Mouse (Mus musculus): ENCODE results near the gene Mrps27. TPM values are rescaled to one million over a fixed set of nuclear protein-coding genes. Genes with fewer than 3 reads are reported as not detected.

The Mrps27 gene
- total RNA-seq (2014; rRNA removed) = 19.6 and 21.9 TPM in 2 replicates
- 37.4 and 38.7 TPM in 2 replicates for polyA plus RNA-seq (2015; fragmentation: Nextera tagmentation; extraction: Ambion mirVana)

GRCm38 (mm10) chr13:99344599-99345575 is at the start of gene Mrps27, which contains the start of gene Ptcd2:
Mrps27 (plus strand) TSS chr13:99344786.
Ptcd2 (minus strand) TSS chr13:99344705.
- Histone ChIP-seq H3K9ac (replicated peaks; ENCODE audit: low read length, poor library complexity, severe bottlenecking) (peak within 1 kb of the TSS; percentile 79), H3K4me1 (ENCODE audit: insufficient read depth, low read length) (peaks cover 8% of the 10 kb centered on the region), H3K27me3 (ENCODE audit: insufficient read depth, low read length) (no peaks in the 10 kb centered on the region), H3K4me2 (ENCODE audit: low read depth, low read length, poor library complexity, severe bottlenecking) (peak within 1 kb of the TSS; percentile 61), H3K4me3 (ENCODE audit: low read depth, low read length) (peak within 1 kb of the TSS; percentile 88), H3K36me3 (ENCODE audit: insufficient read depth, low read length) (peaks cover 22% of the 10 kb centered on the region), H3K27ac (ENCODE audit: low read depth, low read length) (peak within 1 kb of the TSS; percentile 92), H3K9me3 (ENCODE audit: low read length) (no peaks in the 10 kb centered on the region)
- ATAC-seq (ENCODE audit: low FRiP score) = peak; percentile 97
- 0 out of 2 replicates have a peak, but pooled peaks have one; percentile 18 for TF ChIP-seq CTCF (IDR thresholded peaks at IDR 0.05)
- WGBS = 3% methylated on average over 39 of the region's 39 CpGs
- peak; percentile 97 for DNase-seq (ENCODE audit: low spot score)

GRCm38 (mm10) chr13:99299921-99300320 is 44.7 kb upstream of the Mrps27 start:
- TF ChIP-seq CTCF (IDR thresholded peaks at IDR 0.05) = no peak
- Histone ChIP-seq H3K4me1 (ENCODE audit: insufficient read depth, low read length) (no peaks in the 10 kb centered on the region), H3K27ac (ENCODE audit: low read depth, low read length) (no peak overlapping the region), H3K27me3 (ENCODE audit: insufficient read depth, low read length) (no peaks in the 10 kb centered on the region), H3K9ac (replicated peaks; ENCODE audit: low read length, poor library complexity, severe bottlenecking) (no peak overlapping the region), H3K9me3 (ENCODE audit: low read length) (no peaks in the 10 kb centered on the region), H3K4me2 (ENCODE audit: low read depth, low read length, poor library complexity, severe bottlenecking) (no peak overlapping the region), H3K36me3 (ENCODE audit: insufficient read depth, low read length) (no peaks in the 10 kb centered on the region), H3K4me3 (ENCODE audit: low read depth, low read length) (no peak overlapping the region)
- WGBS = 86% methylated on average over 5 of the region's 5 CpGs
- DNase-seq (ENCODE audit: low spot score) (no peak), ATAC-seq (ENCODE audit: low FRiP score) (no peak)

GRCm38 (mm10) chr13:99303846-99304245 is 40.7 kb upstream of the Mrps27 start:
- no peak overlapping the region for H3K4me2 ChIP-seq (ENCODE audit: low read depth, low read length, poor library complexity, severe bottlenecking)
- DNase-seq (ENCODE audit: low spot score) = no peak

DNA sequence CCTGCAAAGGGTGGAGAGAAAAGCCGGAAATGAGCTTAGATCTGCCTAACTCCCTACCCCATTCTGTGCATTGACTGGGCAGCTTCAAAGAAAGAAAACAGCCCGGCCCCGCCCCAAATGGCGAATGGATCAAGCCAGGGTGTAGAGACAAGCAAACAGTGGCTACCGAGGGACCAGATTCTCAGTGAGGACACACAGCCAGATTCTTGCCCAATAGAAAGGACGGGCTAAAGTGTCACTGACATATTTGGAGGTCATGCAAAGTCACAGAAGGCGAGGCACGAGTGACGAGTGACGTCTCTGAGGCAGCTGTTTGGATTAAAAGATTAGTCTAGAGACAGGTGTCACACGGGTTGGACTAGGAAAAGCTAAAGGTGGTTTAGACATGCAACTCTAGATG is 40.2 kb upstream of the Mrps27 start:
- DNase-seq (ENCODE audit: low spot score) (no peak), ATAC-seq (ENCODE audit: low FRiP score) (no peak)
- no peaks in the 10 kb centered on the region for H3K27me3 ChIP-seq (ENCODE audit: insufficient read depth, low read length)
- H3K4me3 ChIP-seq (ENCODE audit: low read depth, low read length) = no peak overlapping the region
- no peaks in the 10 kb centered on the region for H3K36me3 ChIP-seq (ENCODE audit: insufficient read depth, low read length)
- WGBS = 59% methylated on average over 11 of the region's 11 CpGs
- H3K9me3 ChIP-seq (ENCODE audit: low read length) = no peaks in the 10 kb centered on the region
- H3K4me1 ChIP-seq (ENCODE audit: insufficient read depth, low read length) = no peaks in the 10 kb centered on the region
- no peak overlapping the region for H3K9ac ChIP-seq (replicated peaks; ENCODE audit: low read length, poor library complexity, severe bottlenecking)
- no peak overlapping the region for H3K4me2 ChIP-seq (ENCODE audit: low read depth, low read length, poor library complexity, severe bottlenecking)
- H3K27ac ChIP-seq (ENCODE audit: low read depth, low read length) = no peak overlapping the region
- no peak for TF ChIP-seq CTCF (IDR thresholded peaks at IDR 0.05)

More at GRCm38 (mm10) chr13:99303846-99304245, 40.7 kb upstream of the Mrps27 start:
- Histone ChIP-seq H3K4me1 (ENCODE audit: insufficient read depth, low read length) (no peaks in the 10 kb centered on the region), H3K9me3 (ENCODE audit: low read length) (no peaks in the 10 kb centered on the region), H3K4me3 (ENCODE audit: low read depth, low read length) (no peak overlapping the region), H3K9ac (replicated peaks; ENCODE audit: low read length, poor library complexity, severe bottlenecking) (no peak overlapping the region), H3K27me3 (ENCODE audit: insufficient read depth, low read length) (no peaks in the 10 kb centered on the region), H3K27ac (ENCODE audit: low read depth, low read length) (no peak overlapping the region), H3K36me3 (ENCODE audit: insufficient read depth, low read length) (no peaks in the 10 kb centered on the region)
- 58% methylated on average over 5 of the region's 5 CpGs for WGBS
- TF ChIP-seq CTCF (IDR thresholded peaks at IDR 0.05) = no peak
- no peak for ATAC-seq (ENCODE audit: low FRiP score)

- no peaks in the 10 kb centered on the region for H3K36me3 ChIP-seq (ENCODE audit: insufficient read depth, low read length)
- H3K27ac ChIP-seq (ENCODE audit: low read depth, low read length) = no peak overlapping the region
- H3K27me3 ChIP-seq (ENCODE audit: insufficient read depth, low read length) = no peaks in the 10 kb centered on the region
- no peak for ATAC-seq (ENCODE audit: low FRiP score)
- H3K9me3 ChIP-seq (ENCODE audit: low read length) = no peaks in the 10 kb centered on the region
- no peak for TF ChIP-seq CTCF (IDR thresholded peaks at IDR 0.05)
- 100% methylated on average over 1 of the region's 1 CpGs for WGBS
- DNase-seq (ENCODE audit: low spot score) = no peak
- H3K4me1 ChIP-seq (ENCODE audit: insufficient read depth, low read length) = no peaks in the 10 kb centered on the region
- no peak overlapping the region for H3K9ac ChIP-seq (replicated peaks; ENCODE audit: low read length, poor library complexity, severe bottlenecking)
- no peak overlapping the region for H3K4me3 ChIP-seq (ENCODE audit: low read depth, low read length)
- no peak overlapping the region for H3K4me2 ChIP-seq (ENCODE audit: low read depth, low read length, poor library complexity, severe bottlenecking)
Measured at GRCm38 (mm10) chr13:99305186-99305585, 39.4 kb upstream of the Mrps27 start.

- WGBS = 96% methylated on average over 8 of the region's 8 CpGs
- ATAC-seq (ENCODE audit: low FRiP score) = no peak
- no peaks in the 10 kb centered on the region for H3K27me3 ChIP-seq (ENCODE audit: insufficient read depth, low read length)
Measured at GRCm38 (mm10) chr13:99306164-99306563, 38.4 kb upstream of the Mrps27 start.

More at GRCm38 (mm10) chr13:99306164-99306563, 38.4 kb upstream of the Mrps27 start:
- Histone ChIP-seq H3K4me2 (ENCODE audit: low read depth, low read length, poor library complexity, severe bottlenecking) (no peak overlapping the region), H3K9ac (replicated peaks; ENCODE audit: low read length, poor library complexity, severe bottlenecking) (no peak overlapping the region), H3K4me3 (ENCODE audit: low read depth, low read length) (no peak overlapping the region), H3K9me3 (ENCODE audit: low read length) (no peaks in the 10 kb centered on the region), H3K36me3 (ENCODE audit: insufficient read depth, low read length) (no peaks in the 10 kb centered on the region), H3K27ac (ENCODE audit: low read depth, low read length) (no peak overlapping the region), H3K4me1 (ENCODE audit: insufficient read depth, low read length) (no peaks in the 10 kb centered on the region)
- no peak for TF ChIP-seq CTCF (IDR thresholded peaks at IDR 0.05)
- no peak for DNase-seq (ENCODE audit: low spot score)
